8 mouse cellular contexts compared by ENCODE assay signal in genomic region chr2:109890068-109890467, GRCm38 (mm10). TPM values are rescaled to one million over a fixed set of nuclear protein-coding genes. Genes with fewer than 3 reads are reported as not detected.
DNase-seq lines count a peak whose midpoint lies in the region; ATAC-seq and TF ChIP-seq lines count a peak whose summit lies in the region.

No protein-coding gene starts in this region.

- H3K9ac ChIP-seq in heart, postnatal 0 days (replicated peaks; ENCODE audit: low read depth, low read length), result peak overlapping the region; percentile 93
- H3K9ac ChIP-seq in MEL (ENCODE audit: control insufficient read depth, low read depth, low read length, poor library complexity, severe bottlenecking), result peak overlapping the region; percentile 83
- peak overlapping the region; percentile 82; the same call in 1 of the 2 replicates for H3K9ac ChIP-seq in midbrain, embryonic 12.5 days (replicated peaks)

- TF ChIP-seq CTCF in heart, postnatal 0 days (IDR thresholded peaks at IDR 0.05; ENCODE audit: low read depth), result no peak
- TF ChIP-seq CTCF in MEL (IDR thresholded peaks at IDR 0.05 in 2 of 3, conservative IDR thresholded peaks at IDR 0.05 in 1 of 3; ENCODE audit: control insufficient read depth in 1 of 3, insufficient read depth in 1 of 3, low read depth in 2 of 3, low read length in 3 of 3, poor library complexity in 1 of 3, severe bottlenecking in 1 of 3), result peak in 1 of 3 experiments; percentile 36; a peak in 2 of 6 replicates

- WGBS in heart, postnatal 0 days, result 39% methylated on average over 4 of the region's 4 CpGs
- WGBS in hindbrain, embryonic 10.5 days, result 35% methylated on average over 4 of the region's 4 CpGs
- 39% methylated on average over 4 of the region's 4 CpGs for WGBS in midbrain, embryonic 12.5 days

- no peak for DNase-seq in heart, postnatal 0 days (ENCODE audit: low spot score)
- no peak for DNase-seq in heart, adult 9 months (ENCODE audit: low spot score in 2 of 2)
- peak; percentile 33 for DNase-seq in MEL (ENCODE audit: low read depth, low spot score)
- DNase-seq in hindbrain, embryonic 10.5 days (ENCODE audit: low spot score), result no peak
- DNase-seq in left cerebral cortex, adult 9 months (ENCODE audit: low spot score in 2 of 2), result no peak
- no peak for DNase-seq in thymus, postnatal 36 days
- DNase-seq in cerebellum, adult 11 months, result no peak

- H3K4me1 ChIP-seq in heart, postnatal 0 days (ENCODE audit: control insufficient read depth, insufficient read depth), result peaks cover 10% of the 10 kb centered on the region
- peaks cover 5 to 7% of the 10 kb centered on the region in 2 experiments; a peak in 3 of 4 replicates for H3K4me1 ChIP-seq in MEL (ENCODE audit: control insufficient read depth in 1 of 2, insufficient read depth in 2 of 2, low read length in 2 of 2)
- H3K4me1 ChIP-seq in hindbrain, embryonic 10.5 days (replicated peaks), result peaks cover 13% of the 10 kb centered on the region
- H3K4me1 ChIP-seq in midbrain, embryonic 12.5 days, result peaks cover 16% of the 10 kb centered on the region

- H3K4me2 ChIP-seq in heart, postnatal 0 days (ENCODE audit: low read depth, low read length), result peak overlapping the region; percentile 64
- peak overlapping the region; percentile 73 for H3K4me2 ChIP-seq in midbrain, embryonic 12.5 days (replicated peaks)

- H3K79me2 ChIP-seq in MEL (ENCODE audit: control insufficient read depth, insufficient read depth, low read length, poor library complexity), result peaks cover 25% of the 10 kb centered on the region

- no peak for TF ChIP-seq EP300 in heart, postnatal 0 days (IDR thresholded peaks at IDR 0.05; ENCODE audit: low read depth)
- TF ChIP-seq EP300 in MEL (IDR thresholded peaks at IDR 0.05; ENCODE audit: low read depth in 1 of 2, low read length in 2 of 2), result no peak

- peaks cover 10% of the 10 kb centered on the region for H3K36me3 ChIP-seq in heart, postnatal 0 days (replicated peaks; ENCODE audit: control insufficient read depth, insufficient read depth, low read length)
- H3K36me3 ChIP-seq in MEL (ENCODE audit: control insufficient read depth in 1 of 2, insufficient read depth in 2 of 2, low read length in 2 of 2), result peaks cover 2 to 18% of the 10 kb centered on the region in 2 experiments; a peak in 3 of 4 replicates
- peaks cover 11% of the 10 kb centered on the region for H3K36me3 ChIP-seq in hindbrain, embryonic 10.5 days
- peaks cover 10% of the 10 kb centered on the region for H3K36me3 ChIP-seq in midbrain, embryonic 12.5 days

- no peak for ATAC-seq in heart, postnatal 0 days (ENCODE audit: insufficient read depth, low read depth)
- no peak for ATAC-seq in midbrain, embryonic 12.5 days (ENCODE audit: low FRiP score, low read depth)

- no peak for TF ChIP-seq POLR2A in MEL (IDR thresholded peaks at IDR 0.05; ENCODE audit: control insufficient read depth in 1 of 2, insufficient read depth in 1 of 2, low read depth in 1 of 2, low read length in 2 of 2, poor library complexity in 1 of 2)

- H3K4me3 ChIP-seq in heart, postnatal 0 days (ENCODE audit: low read depth, low read length), result peak overlapping the region; percentile 98
- H3K4me3 ChIP-seq in MEL (ENCODE audit: control insufficient read depth in 1 of 2, insufficient read depth in 1 of 2, low read depth in 2 of 2, low read length in 2 of 2), result peak overlapping the region; percentile 88 to 100
- H3K4me3 ChIP-seq in hindbrain, embryonic 10.5 days, result peak overlapping the region; percentile 94
- peak overlapping the region; percentile 91 for H3K4me3 ChIP-seq in midbrain, embryonic 12.5 days

- H3K27ac ChIP-seq in heart, postnatal 0 days (ENCODE audit: low read depth), result peak overlapping the region; percentile 94; the same call in 1 of the 2 replicates
- no peak overlapping the region for H3K27ac ChIP-seq in MEL (ENCODE audit: control insufficient read depth, low read depth, low read length)
- peak overlapping the region; percentile 98 for H3K27ac ChIP-seq in hindbrain, embryonic 10.5 days
- peak overlapping the region; percentile 84 for H3K27ac ChIP-seq in midbrain, embryonic 12.5 days (replicated peaks)

- no peaks in the 10 kb centered on the region for H3K9me3 ChIP-seq in heart, postnatal 0 days (replicated peaks; ENCODE audit: control insufficient read depth, low read length)
- no peaks in the 10 kb centered on the region for H3K9me3 ChIP-seq in MEL (replicated peaks; ENCODE audit: insufficient read depth, low read length)
- H3K9me3 ChIP-seq in hindbrain, embryonic 10.5 days, result 0 out of 2 replicates have a peak, but pooled peaks cover 2% of the 10 kb centered on the region
- H3K9me3 ChIP-seq in midbrain, embryonic 12.5 days, result no peaks in the 10 kb centered on the region

- TF ChIP-seq RAD21 in MEL (IDR thresholded peaks at IDR 0.05; ENCODE audit: low read depth, low read length), result peak; percentile 27

- H3K27me3 ChIP-seq in heart, postnatal 0 days (ENCODE audit: control insufficient read depth, insufficient read depth, low read length), result no peaks in the 10 kb centered on the region
- H3K27me3 ChIP-seq in MEL (ENCODE audit: control insufficient read depth in 1 of 2, insufficient read depth in 2 of 2, low read length in 2 of 2), result peaks cover 0 to 2% of the 10 kb centered on the region in 2 experiments; a peak in 1 of 4 replicates
- no peaks in the 10 kb centered on the region for H3K27me3 ChIP-seq in hindbrain, embryonic 10.5 days (ENCODE audit: insufficient read depth, poor library complexity, severe bottlenecking)
- no peaks in the 10 kb centered on the region for H3K27me3 ChIP-seq in midbrain, embryonic 12.5 days

TF ChIP-seq in MEL, 35 proteins besides CTCF, POLR2A, EP300 and RAD21:
- TF ChIP-seq MAZ (IDR thresholded peaks at IDR 0.05; ENCODE audit: low read depth, low read length) (no peak), SMC3 (IDR thresholded peaks at IDR 0.05; ENCODE audit: low read depth, low read length) (peak; percentile 35; the same call in 1 of the 2 replicates)
TF ChIP-seq in MEL: peak in this region for 1.

RNA-seq across cellular contexts. Expression of gene Lin7c, which starts 0.6 kb away (rescaled TPM):
- 28.1 and 32.3 TPM in 2 replicates for total RNA-seq in heart, postnatal 0 days (2014; rRNA removed; ENCODE audit: low replicate concordance)
- 27.8 and 28.2 TPM in 2 replicates for polyA plus RNA-seq in heart, postnatal 0 days (2015; fragmentation: Nextera tagmentation; extraction: Ambion mirVana)
- 35.2 and 45.0 TPM in 2 replicates for total RNA-seq in MEL (2012; rRNA removed)
- polyA plus RNA-seq in MEL (2012; ENCODE audit: insufficient read depth in 1 of 2, insufficient read length in 2 of 2, low read depth in 1 of 2, low replicate concordance in 2 of 2, missing spikeins in 1 of 2), result 10 to 100 TPM in 1 of 2 experiments, not detected in 1; 46.8 TPM
- 91.5 and 96.0 TPM in 2 replicates for polyA plus RNA-seq in hindbrain, embryonic 10.5 days (2016; fragmentation: Nextera tagmentation; extraction: Ambion mirVana)
- 159 and 172 TPM in 2 replicates for polyA plus RNA-seq in midbrain, embryonic 12.5 days (2016; fragmentation: Nextera tagmentation; extraction: Ambion mirVana)

RNA-seq across cellular contexts. Expression of gene Lgr4, which starts 27.4 kb away (rescaled TPM):
- 49.7 and 61.2 TPM in 2 replicates for total RNA-seq in heart, postnatal 0 days (2014; rRNA removed; ENCODE audit: low replicate concordance)
- 10.2 and 10.9 TPM in 2 replicates for polyA plus RNA-seq in heart, postnatal 0 days (2015; fragmentation: Nextera tagmentation; extraction: Ambion mirVana)
- 4.3 TPM in 2 replicates for total RNA-seq in MEL (2012; rRNA removed)
- 1 to 10 TPM in 1 of 2 experiments, not detected in 1; 4.5 TPM for polyA plus RNA-seq in MEL (2012; ENCODE audit: insufficient read depth in 1 of 2, insufficient read length in 2 of 2, low read depth in 1 of 2, low replicate concordance in 2 of 2, missing spikeins in 1 of 2)
- polyA plus RNA-seq in hindbrain, embryonic 10.5 days (2016; fragmentation: Nextera tagmentation; extraction: Ambion mirVana), result 13.0 TPM in 2 replicates
- polyA plus RNA-seq in midbrain, embryonic 12.5 days (2016; fragmentation: Nextera tagmentation; extraction: Ambion mirVana), result 15.0 and 16.8 TPM in 2 replicates
